Mouse (Mus musculus) ES-E14 (cell line): ENCODE measurements around the gene Gtpbp1.

Source experiments
- CHD2 ChIP-seq: IDR thresholded peaks from 2 replicates; pipeline ENCODE4 v1.6.1; 2014; ENCODE audit warnings: mild to moderate bottlenecking, low read depth, low read length, inconsistent platforms
- ZC3H11A ChIP-seq: IDR thresholded peaks from 2 replicates; pipeline ENCODE4 v1.6.1; 2012; ENCODE audit warnings: low read depth, mild to moderate bottlenecking, inconsistent platforms, low read length, borderline replicate concordance
- ZNF384 ChIP-seq: IDR thresholded peaks from 2 replicates; pipeline ENCODE4 v1.6.1; 2012; ENCODE audit warnings: low read depth, low read length, inconsistent platforms

DNA sequence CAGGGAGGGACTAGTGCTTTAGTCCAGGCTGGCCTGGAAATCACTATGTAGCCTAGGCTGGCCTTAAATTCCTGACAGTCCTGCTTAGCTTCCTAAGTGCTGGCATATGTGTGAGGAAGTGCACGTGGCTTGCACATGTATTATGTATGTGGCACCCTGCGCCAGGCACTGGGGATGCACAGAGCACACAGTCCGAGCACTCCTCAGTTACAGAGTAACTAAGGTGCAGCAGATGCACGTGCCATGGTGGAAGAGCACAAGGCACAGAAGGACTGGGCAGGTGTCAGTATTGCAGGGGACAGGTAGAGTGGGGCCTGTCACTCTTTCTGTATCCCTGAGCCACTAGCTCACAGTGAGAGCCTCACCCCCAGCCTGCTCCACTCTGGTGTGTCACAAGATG is 64.5 kb downstream of the Gtpbp1 start:
- TF ChIP-seq CHD2: no peak
- no peak for TF ChIP-seq ZC3H11A
- TF ChIP-seq ZNF384: no peak
